Mouse (Mus musculus): ENCODE measurements around the gene Gm21976.

The Gm21976 gene

DNA sequence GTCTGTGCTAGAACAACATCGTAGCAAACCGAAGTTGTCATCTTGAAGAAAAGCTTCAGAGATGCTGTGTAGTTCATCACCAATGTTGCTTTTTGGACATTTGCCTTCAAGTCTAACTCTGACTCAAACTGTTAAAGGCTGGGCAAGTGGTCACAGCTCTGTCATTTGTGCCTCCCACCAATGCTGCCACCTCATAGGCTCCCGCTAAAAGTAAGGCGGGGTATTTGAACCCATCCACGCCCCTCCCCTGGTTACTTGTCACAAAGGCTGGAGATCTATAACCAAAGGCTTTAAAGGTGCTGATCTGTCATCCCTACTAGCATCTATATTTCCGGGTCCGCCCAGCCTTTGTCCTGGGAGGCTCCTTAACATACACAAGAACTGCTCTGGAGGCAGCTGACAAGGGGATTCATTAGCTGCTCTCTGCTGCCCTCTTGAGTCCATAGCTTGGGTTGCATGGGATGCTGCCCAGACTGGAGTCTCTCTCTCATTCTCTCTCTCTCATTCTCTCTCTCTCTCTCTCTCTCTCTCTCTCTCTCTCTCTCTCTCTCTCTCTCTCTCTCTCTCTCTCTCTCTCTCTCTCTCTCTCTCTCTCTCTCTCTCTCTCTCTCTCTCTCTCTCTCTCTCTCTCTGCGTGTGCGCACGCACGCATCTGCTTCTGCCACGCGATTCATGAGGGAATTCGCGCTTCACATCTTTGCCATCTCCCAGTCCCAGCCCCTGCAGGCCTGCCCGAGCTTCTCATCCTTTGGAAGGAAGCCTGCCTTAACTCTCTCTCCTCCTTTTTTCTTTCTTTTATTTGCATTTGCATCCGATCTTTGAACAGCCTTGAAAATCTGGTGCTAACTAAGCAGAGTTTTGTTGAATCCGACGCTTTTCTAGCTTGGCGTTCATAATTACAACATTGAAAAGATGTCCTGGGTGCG, 19.4 kb downstream of the Gm21976 start:
- DNase-seq (ENCODE audit: low read depth), result peak; percentile 80

DNA sequence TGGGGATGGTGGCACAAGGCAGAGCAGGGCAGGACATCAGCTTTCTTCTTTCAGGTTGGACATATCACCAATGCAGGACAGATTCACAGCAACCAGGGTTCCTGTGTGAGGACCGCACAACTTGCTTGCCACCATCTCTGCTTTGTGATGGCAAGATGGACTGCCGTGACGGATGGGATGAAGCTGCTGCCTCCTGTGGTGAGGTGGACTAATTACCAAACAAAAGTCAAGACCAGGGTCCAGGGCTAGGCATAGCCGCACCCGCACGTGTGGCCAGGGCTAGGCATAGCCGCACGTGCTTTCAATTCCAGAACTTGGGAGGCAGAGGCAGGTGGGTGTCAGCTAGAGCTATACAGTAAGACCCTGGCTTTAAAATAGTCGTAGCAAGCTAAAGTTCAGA, 25.6 kb downstream of the Gm21976 start:
- DNase-seq (ENCODE audit: low read depth), result no peak

DNA sequence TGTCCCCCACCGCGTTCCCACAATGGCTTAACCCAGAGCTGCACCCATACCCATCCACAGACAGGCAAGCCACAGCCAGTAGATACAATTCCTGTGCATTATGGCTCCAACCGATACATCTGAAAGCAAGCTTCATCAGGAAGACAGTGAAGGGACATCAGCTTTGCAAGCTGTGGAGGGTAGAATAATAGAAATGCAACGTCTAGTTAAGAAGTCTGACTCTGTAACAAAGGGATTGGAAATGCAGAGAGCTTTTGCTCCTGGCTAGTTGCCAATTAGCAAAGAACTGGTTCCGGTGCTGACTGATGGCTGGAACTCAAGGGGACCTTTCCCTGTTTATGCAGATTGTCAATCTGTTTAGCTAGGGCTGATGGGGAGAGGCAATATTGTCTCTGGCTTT, 26.7 kb downstream of the Gm21976 start:
- DNase-seq (ENCODE audit: low read depth), result no peak

DNA sequence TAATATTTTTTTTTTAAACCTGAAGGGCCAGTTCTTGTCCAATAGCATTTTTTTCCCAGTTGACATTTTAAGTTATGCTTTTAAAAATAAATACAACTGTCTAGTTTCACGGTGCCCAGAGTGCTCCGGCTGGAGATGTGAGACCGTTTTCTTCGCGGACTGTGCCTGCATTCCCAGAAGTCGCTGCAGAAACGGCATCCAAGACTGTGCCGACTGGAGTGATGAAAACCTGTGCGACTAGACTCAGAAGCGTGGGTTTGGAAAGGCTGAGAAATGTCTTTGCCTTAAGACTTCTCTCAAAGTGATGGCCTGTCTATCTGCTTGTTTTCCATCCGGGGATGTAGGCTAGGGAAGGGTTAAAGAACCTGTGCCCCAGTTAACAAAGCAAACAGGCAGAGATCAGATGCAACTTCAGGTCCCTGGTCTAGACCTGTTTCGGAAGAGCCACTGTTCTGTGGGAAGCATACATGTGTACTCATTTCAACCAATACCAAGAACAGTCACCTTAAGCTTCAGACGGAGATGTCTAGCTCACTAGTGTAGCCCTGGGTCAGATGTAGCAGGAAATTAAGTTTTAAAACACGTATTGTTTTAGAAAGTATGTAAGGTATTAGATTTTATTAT, 27.3 kb downstream of the Gm21976 start:
- DNase-seq (ENCODE audit: low read depth), result no peak

DNA sequence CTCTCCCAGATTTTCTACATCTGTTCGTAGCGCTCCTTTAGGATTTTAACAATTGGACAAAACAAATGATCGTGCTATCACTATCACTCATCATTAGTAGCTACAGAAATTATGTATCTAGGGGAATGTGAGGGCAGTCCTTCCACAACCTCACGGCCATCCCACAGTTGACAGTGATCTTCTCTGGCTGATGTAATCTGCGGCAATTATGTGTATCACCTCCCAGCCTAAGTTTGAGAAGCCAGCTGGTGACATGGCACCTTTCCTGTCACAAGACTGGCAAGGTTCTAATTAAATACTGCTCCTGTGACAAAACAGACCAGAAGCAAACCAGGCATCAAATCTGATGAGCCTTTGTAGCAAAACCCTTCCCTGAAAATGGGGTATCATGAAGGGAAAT, 28.3 kb downstream of the Gm21976 start:
- DNase-seq (ENCODE audit: low read depth), result no peak

DNA sequence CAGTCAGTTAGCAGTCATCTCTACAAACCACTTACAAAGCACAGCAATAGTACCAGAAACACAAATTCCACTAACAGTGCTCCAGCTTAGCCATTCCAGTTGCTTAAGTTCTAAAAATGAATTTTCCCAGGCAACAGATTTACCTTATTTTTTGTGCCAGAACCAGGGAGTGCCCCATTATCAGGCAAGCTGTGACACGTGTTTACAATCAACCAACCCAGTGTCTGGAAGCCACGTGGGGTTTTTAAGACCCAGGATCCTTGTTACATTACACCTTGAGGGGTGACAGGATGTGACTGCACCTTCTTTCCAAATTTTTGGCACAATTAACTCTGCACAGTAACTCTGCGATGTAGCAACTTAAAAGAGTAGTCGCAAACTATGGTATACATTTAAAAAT, 29.0 kb downstream of the Gm21976 start:
- DNase-seq (ENCODE audit: low read depth), result no peak

DNA sequence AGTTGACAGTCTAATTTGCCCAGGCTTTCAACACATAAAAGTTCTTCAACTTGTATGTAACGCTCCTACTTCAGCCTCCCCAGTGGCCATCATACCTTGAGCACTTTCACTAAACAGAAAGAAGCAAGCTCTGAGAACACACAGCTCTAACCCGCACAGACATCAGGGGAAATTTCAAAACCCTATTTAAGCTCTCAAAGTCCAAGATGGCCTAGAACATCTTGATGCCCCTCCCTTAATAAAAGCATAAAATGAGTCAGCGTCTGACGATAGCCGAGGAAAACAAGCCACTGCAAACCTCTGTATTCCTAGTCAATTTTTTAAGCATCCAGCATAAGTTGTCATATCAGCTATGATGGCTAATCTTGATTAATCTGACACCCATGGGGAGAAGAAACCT, 31.9 kb downstream of the Gm21976 start:
- no peak for DNase-seq (ENCODE audit: low read depth)

DNA sequence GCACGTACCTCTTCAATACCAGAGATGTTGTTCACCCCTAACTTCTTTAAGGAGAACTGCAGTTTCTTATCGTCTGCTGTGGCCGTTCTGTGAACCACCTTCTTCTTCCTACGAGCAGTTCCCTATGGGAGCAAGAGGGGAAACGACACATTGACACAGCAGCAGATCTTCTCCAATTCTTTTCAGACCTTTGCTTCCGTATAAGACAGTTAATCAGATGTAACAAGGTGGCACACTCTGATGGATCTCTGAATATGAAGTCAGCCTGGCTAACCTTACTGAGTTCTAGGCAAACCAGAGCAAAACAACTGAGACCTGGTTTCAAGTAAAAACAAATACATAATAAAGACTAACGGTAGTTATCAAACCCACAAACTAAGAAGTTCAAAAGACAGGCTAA, 33.9 kb downstream of the Gm21976 start:
- no peak for DNase-seq (ENCODE audit: low read depth)

DNA sequence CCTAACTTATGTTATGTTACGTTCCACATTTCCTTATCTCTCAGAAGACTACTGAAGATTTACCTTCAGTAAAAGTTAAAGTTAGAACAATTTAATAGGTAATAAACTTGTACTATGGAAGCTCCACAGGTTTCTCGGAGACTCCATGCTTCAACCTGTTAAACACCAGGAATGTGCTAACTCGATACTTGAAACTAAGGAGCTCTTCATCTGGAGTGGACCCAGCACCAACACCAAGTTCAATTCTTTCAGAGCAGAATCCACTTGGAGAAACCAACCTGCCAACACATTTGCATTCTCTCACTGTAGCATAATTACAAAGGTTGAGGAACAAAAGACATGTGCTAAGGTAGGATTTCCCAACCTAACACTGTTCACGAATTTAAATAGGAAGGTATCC, 35.4 kb downstream of the Gm21976 start:
- DNase-seq (ENCODE audit: low read depth), result no peak

DNA sequence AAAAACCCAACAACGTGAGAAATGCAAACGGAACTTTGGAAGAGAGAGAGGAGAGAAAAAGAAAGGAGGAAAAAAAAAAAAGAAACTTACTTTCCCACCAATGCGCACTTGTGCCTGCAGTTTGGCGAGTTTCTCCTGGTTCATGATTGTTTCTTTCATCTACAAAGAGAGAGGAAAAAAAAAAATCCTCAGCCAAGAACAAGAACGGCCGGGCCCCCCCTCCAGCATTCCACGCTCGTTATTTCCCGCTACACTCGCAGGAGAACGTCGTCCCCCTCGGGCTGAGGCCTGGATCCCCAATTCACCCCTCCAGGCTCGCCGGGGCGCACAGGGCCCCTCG, 36.4 kb downstream of the Gm21976 start:
- no peak for DNase-seq (ENCODE audit: low read depth)

DNA sequence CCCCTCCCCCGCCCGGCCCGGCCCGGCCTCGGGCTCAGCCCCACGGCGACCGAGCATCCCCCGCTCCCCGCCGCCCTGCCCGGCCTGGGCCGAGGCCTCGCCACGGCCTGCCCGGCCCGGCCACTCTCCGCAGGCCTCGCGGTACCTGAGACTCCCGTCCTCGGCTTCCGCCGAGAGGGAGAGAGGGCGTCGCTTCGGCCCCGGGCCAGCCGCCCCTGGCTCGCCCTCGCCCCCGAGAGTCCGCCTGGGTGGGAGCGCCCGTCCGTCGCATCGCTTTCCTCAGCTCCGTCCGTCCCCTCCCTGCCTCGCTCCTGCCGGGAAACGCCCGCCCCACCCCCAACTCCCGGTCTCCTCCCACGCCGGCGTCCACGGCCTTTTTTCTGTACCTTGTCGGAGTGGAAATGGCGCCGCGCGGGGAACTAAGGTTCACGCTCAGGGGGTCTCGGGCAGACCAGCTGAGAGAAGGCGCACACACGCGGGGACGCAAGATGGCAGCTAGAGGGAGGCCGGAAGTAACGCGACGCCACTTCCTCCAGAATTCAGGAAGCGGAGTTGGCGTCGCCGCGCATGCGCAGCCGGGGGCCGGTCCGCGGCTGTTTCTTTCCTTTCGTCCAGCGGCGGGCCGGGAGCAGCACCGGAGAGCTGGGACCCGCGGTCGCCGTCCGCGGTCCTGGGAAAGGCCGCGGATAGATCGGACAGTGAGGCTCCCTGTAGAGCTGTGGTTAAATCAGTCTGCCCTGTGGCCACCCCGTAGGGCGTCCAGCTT, 37.0 kb downstream of the Gm21976 start, which contains the start of gene Btf3:
Gene Btf3 (minus strand): TSS at position 527 of the 766 bp plus-strand sequence.
- DNase-seq (ENCODE audit: low read depth), result peak; percentile 93

DNA sequence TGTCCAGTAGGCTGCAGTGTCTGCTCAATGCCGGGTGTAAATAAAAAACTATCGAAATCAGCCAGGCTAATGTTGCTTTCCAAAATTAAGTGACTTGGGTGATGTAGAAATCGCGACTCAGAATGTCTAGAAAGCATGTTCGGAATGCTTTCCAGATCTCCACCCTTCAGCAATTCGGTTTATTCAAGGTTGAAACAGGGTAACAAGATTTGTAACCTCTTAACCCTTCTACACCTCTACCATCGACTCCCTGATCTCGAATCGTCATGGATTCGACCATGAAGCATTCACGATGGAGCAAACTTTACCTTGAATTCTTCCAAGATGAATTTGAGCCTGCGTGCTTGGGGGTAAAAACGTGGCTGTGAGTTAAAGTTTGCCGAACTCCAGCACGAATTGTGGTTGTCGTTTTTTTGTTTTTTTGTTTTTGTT, 37.6 kb downstream of the Gm21976 start:
- no peak for DNase-seq (ENCODE audit: low read depth)

DNA sequence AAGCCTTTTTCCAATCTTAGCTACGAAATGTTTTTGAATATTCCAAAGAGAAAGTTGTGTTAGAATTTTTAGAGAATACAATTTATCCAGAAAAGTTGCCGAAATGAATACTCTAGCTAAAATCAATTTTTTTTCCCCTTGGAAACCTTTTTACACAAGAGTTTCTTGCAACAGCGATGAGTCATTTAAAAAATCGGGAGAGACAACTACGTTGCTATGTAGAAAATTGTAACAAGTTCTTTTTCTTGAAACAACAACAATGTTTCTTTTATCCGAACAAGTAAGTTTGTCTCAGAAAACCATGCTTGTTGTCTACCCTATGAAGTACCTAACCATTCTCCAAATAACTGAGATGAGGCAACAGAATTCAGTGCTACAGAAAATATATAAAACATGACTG, 38.2 kb downstream of the Gm21976 start:
- DNase-seq (ENCODE audit: low read depth), result no peak

DNA sequence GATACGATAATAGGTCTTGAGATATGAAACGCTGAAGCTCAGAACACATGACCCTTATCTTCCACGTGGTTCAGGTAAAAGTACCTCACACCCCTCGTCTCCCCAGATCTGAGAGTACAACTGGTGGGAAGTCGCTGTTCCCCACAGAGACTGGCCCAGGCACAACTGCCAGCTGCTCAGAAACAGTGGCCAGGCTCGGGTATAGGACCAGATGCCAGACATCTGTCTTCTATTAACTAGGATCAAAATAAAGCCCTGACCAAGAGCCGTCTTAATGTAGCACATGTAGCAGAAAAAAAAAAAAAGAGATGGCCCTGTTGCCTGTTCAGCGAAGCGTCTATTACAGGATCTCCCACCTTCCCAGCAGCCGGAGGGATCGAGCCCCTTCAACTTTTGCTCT, 45.3 kb downstream of the Gm21976 start:
- DNase-seq (ENCODE audit: low read depth), result no peak

DNA sequence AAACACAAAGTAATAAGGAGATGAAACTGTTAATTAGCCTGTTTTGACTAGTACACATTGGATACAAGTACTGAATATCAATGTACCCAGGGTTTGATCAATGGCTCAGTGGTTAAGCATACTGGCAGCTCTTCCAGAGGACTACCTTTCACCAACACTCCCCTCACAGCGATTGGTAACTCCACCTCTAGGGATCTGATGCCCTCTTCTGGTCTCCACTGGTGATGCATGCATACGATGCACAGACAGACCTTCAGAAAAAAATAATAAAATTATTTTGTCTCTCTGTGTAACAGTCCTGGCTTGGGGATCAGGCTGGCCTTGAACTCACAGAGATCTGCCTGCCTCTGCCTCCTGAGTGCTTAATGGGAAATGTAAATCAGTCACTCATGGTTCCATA, 52.4 kb downstream of the Gm21976 start:
- no peak for DNase-seq (ENCODE audit: low read depth)

DNA sequence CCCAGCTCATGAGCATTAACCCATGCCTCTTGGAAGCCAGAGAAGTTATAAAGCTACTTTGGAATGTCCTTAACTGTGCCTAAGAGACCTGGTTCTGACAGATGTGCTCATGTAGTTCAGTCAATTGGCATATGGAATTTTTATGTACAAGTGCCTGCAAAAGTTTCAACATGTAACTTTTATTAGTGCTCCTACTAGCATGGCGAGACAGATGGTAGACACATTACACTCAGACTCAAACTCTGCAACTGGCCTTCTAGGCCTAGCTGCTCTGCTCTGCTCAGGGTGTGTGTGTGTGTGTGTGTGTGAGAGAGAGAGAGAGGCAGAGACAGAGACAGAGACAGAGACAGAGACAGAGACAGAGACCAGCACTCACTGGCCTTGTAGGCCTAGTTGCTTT, 56.5 kb downstream of the Gm21976 start:
- no peak for DNase-seq (ENCODE audit: low read depth)

DNA sequence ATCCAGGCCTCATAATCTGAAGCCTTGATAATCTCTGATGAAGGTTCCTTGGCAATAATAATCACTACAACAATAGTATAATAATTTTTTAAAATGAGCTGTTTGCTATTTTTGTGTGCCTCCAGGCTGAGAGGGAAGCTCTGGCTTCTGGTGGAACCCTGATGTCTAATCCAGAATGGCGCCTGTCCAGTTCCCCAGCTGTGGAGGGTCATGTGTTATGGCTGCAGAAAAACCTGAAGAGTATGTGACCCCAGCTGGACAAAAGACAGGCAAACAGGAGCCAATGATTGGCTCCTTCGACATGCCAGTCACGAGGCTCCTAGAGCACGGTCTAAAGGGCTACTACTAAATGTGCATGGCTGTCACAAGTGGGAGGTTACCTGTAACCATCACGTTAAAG, 60.8 kb downstream of the Gm21976 start:
- no peak for DNase-seq (ENCODE audit: low read depth)

DNA sequence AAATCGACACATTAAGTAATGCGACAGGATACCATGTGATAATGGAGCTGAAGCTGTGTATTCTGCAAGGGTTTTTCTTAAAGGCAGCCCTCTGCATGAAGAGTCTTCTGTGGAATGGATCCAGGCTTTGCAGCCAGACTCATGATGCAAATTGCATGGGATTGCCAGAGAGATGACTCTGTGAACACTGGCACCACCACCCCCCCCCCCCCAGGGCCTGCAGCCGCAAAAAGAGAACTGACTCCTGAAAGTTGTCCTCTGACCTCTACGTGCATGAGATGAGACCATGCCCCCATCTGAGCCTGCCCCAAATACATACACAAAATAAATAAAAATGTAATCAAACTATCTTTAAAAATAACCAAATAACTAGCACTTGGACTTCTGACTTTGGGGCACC, 69.8 kb downstream of the Gm21976 start:
- no peak for DNase-seq (ENCODE audit: low read depth)

DNA sequence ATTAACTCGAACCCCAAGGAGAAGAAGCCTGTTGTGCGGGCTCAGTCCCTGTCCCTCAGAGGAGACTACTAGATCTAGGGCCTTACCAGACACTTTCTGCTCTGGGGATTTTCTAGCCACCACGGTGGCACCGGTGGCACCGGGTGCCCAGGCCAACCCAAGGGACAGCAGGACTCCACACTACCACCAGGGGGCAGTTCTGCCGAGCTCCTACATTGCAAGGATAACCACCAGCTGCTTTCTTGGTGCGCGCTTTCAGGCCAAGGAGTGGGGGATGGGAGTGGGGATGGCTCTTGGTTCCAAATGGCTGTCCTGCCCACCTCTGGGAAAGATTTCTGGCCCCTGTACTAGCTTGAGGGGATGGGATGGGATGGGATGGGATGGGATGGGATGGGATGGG, 71.8 kb downstream of the Gm21976 start:
- no peak for DNase-seq (ENCODE audit: low read depth)

DNA sequence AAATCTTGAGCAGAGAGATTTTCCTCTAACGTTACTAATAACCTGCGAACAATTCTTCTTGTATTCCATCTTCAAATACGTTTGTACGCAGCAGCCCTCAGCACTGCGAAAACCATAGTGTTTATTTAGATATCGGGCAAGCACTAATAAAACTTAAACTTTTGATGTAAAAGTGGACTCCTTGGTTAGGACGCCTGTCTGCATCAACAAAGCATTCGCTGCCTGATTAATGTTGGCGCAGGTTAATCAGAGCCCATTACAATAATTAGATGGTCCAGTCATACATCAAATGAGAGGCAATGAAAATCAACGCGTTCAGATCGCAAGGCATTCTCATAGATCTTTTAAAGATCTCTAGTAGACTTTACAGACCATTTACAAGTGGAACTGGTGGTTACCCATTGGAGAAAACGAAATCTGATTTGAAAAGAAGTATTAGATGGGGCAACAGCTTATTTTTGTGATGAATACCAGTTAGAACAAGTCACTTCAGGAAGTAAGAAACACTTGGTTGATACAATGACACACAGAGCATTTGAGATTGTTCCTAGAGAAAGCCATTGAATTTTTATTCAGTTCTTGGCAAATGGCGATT, 72.8 kb downstream of the Gm21976 start:
- DNase-seq (ENCODE audit: low read depth), result no peak

DNA sequence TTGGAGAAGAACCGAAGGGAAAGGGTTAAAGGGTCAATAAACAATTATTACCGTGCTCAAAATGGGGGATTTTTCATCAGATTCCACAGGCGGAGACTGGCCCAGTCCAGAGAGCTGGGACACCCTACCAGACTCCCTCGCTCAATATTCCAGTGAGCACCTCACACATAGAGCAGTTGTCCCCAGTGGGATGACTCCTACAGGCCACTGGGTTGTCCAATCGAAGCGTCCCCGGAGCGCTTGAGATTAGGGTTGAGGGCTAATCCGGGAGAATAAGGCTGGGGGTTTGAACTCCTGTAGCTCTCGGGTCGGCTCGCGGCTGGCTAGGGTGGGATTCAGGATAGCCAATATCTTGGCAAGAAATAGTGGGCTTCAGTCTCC, 74.0 kb downstream of the Gm21976 start:
- DNase-seq (ENCODE audit: low read depth), result no peak

DNA sequence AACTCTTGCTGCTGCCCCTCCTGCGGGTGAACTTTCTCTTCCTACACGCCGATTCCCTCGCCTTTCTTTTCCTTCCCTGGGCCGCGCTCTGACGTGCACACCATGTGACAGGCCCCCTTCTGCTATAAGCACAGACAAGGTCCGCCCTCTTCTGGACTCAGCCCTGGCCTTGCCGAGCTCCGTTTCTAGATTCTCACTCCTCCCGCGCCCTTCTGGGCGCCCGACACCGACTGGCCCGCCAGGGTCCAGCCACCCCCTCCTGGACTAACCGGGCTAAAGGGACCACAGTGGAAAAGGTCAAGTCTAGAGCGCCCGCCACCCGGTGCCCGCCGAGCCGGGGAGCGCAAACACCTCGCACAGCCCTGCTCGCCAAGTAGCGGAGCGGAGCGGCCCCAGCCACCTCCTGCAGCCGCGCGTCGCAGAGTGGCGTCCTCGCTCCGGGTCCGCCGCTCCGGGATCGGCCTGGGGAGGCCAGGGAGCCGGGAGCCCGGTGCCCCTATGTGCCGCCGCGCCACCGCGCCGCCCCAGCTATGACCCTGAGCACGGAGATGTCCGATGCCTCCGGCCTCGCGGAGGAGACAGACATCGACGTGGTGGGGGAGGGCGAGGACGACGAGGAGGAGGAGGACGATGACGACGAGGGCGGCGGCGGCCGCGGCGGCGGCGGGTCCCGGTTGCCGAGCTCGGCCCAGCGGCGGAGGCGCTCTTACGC, 74.6 kb downstream of the Gm21976 start, which contains the start of gene Foxd1:
Gene Foxd1 (plus strand): TSS at position 153 of the 712 bp plus-strand sequence.
- DNase-seq (ENCODE audit: low read depth), result no peak
